Mouse (Mus musculus) forebrain, embryonic 10.5 days (tissue): ENCODE measurements around the gene Nsf. TPM values are rescaled to one million over a fixed set of nuclear protein-coding genes. Genes with fewer than 3 reads are reported as not detected.
A peak's percentile ranks its signal among the peaks of the same experiment; 100 is the strongest.

Experiments used
- DNase-seq: peaks from one replicate; pipeline ENCODE4 v3.0.0-alpha.2; 2017; ENCODE audit warnings: low spot score; ENCODE audit errors: extremely low spot score
- H3K27ac ChIP-seq: fragments of 300-500 bp; sonication (generic); 2 replicates; pipeline ENCODE4 v1.5.1; 2016; ENCODE audit warnings: mild to moderate bottlenecking
- H3K27me3 ChIP-seq: fragments of 300-500 bp; sonication (generic); 2 replicates; pipeline ENCODE4 v1.6.1; 2016; ENCODE audit warnings: mild to moderate bottlenecking; ENCODE audit not compliant: poor library complexity, severe bottlenecking
- H3K36me3 ChIP-seq: fragments of 300-500 bp; sonication (generic); replicated peaks from 2 replicates; pipeline ENCODE4 v1.6.1; 2016; ENCODE audit warnings: mild to moderate bottlenecking, moderate library complexity
- H3K4me1 ChIP-seq: fragments of 300-500 bp; sonication (generic); 2 replicates; pipeline ENCODE4 v1.6.1; 2016
- H3K4me3 ChIP-seq: fragments of 300-500 bp; sonication (generic); 2 replicates; pipeline ENCODE4 v1.5.1; 2016; ENCODE audit warnings: mild to moderate bottlenecking, moderate library complexity
- H3K9me3 ChIP-seq: fragments of 300-500 bp; sonication (generic); 2 replicates; pipeline ENCODE4 v1.6.1; 2016; ENCODE audit warnings: mild to moderate bottlenecking, moderate library complexity
- WGBS: fragments of 180-500 bp; shearing (Covaris S2); methylation state at CpG from one replicate; pipeline ENCODE4 v1.1.7; 2016; 5-methylcytosine and 5-hydroxymethylcytosine counted together
- polyA plus RNA-seq: library from polyadenylated mRNA; unstranded; fragments of >200 nt; fragmentation: Nextera tagmentation; extraction: Ambion mirVana; gene quantifications from 2 replicates; pipeline ENCODE4 v1.2.1, GENCODE M21; 2016

Gene Nsf
- polyA plus RNA-seq, 1 experiment from 2014 or later = 55.3 TPM

GRCm38 (mm10) chr11:103970876-103971275, 17.0 kb upstream of the Nsf start:
- WGBS = 87% methylated on average over 3 of the region's 3 CpGs
- no peak overlapping the region for H3K4me3 ChIP-seq
- peaks cover 26% of the 10 kb centered on the region for H3K4me1 ChIP-seq
- no peaks in the 10 kb centered on the region for H3K9me3 ChIP-seq
- no peak for DNase-seq
- no peak overlapping the region for H3K27ac ChIP-seq
- H3K27me3 ChIP-seq = no peaks in the 10 kb centered on the region
- peaks cover 67% of the 10 kb centered on the region for H3K36me3 ChIP-seq

GRCm38 (mm10) chr11:103969278-103969677, 15.4 kb upstream of the Nsf start:
- no peak overlapping the region for H3K4me3 ChIP-seq
- 92% methylated on average over 5 of the region's 5 CpGs for WGBS

GRCm38 (mm10) chr11:103967106-103967735, 13.4 kb upstream of the Nsf start:
- H3K27me3 ChIP-seq = no peaks in the 10 kb centered on the region
- peak overlapping the region; percentile 90 for H3K27ac ChIP-seq
- DNase-seq = no peak
- peaks cover 26% of the 10 kb centered on the region for H3K4me1 ChIP-seq
- H3K36me3 ChIP-seq = peaks cover 30% of the 10 kb centered on the region
- WGBS = 3% methylated on average over 20 of the region's 20 CpGs
- peak overlapping the region; percentile 91 for H3K4me3 ChIP-seq
- H3K9me3 ChIP-seq = no peaks in the 10 kb centered on the region

More at GRCm38 (mm10) chr11:103969278-103969677, 15.4 kb upstream of the Nsf start:
- Histone ChIP-seq H3K9me3 (no peaks in the 10 kb centered on the region), H3K27ac (no peak overlapping the region), H3K36me3 (peaks cover 51% of the 10 kb centered on the region), H3K4me1 (peaks cover 26% of the 10 kb centered on the region), H3K27me3 (no peaks in the 10 kb centered on the region)
- no peak for DNase-seq

GRCm38 (mm10) chr11:103956866-103957265, 3.0 kb upstream of the Nsf start:
- Histone ChIP-seq H3K27me3 (0 out of 2 replicates have a peak, but pooled peaks cover 5% of the 10 kb centered on the region), H3K36me3 (no peaks in the 10 kb centered on the region), H3K4me1 (peaks cover 29% of the 10 kb centered on the region), H3K9me3 (no peaks in the 10 kb centered on the region), H3K4me3 (no peak overlapping the region), H3K27ac (no peak overlapping the region)
- no peak for DNase-seq
- WGBS = 89% methylated on average over 4 of the region's 4 CpGs

- H3K4me3 ChIP-seq = peak overlapping the region; percentile 88
- H3K36me3 ChIP-seq = no peaks in the 10 kb centered on the region
- DNase-seq = peak; percentile 20
- peak overlapping the region; percentile 94 for H3K27ac ChIP-seq
- peaks cover 29% of the 10 kb centered on the region for H3K4me1 ChIP-seq
- 0 out of 2 replicates have a peak, but pooled peaks cover 5% of the 10 kb centered on the region for H3K27me3 ChIP-seq
- no peaks in the 10 kb centered on the region for H3K9me3 ChIP-seq
- WGBS = 3% methylated on average over 32 of the region's 32 CpGs
Measured at GRCm38 (mm10) chr11:103953032-103953895, 592 bp downstream of the Nsf start.

- 55% methylated on average over 5 of the region's 5 CpGs for WGBS
- DNase-seq = no peak
- Histone ChIP-seq H3K27me3 (0 out of 2 replicates have a peak, but pooled peaks cover 5% of the 10 kb centered on the region), H3K9me3 (no peaks in the 10 kb centered on the region), H3K4me1 (peaks cover 29% of the 10 kb centered on the region), H3K27ac (no peak overlapping the region), H3K36me3 (0 out of 2 replicates have a peak, but pooled peaks cover 2% of the 10 kb centered on the region), H3K4me3 (peak overlapping the region; percentile 88)
Measured at GRCm38 (mm10) chr11:103952635-103953031, 1.2 kb downstream of the Nsf start.

- 90% methylated on average over 7 of the region's 7 CpGs for WGBS
- no peak for DNase-seq
Measured at GRCm38 (mm10) chr11:103951106-103951505, 2.8 kb downstream of the Nsf start.

GRCm38 (mm10) chr11:103948952-103949351, 4.9 kb downstream of the Nsf start:
- Histone ChIP-seq H3K4me1 (peaks cover 26% of the 10 kb centered on the region), H3K4me3 (no peak overlapping the region), H3K9me3 (no peaks in the 10 kb centered on the region), H3K27me3 (no peaks in the 10 kb centered on the region), H3K36me3 (peaks cover 8% of the 10 kb centered on the region), H3K27ac (no peak overlapping the region)
- 89% methylated on average over 7 of the region's 7 CpGs for WGBS
- DNase-seq = no peak

More at GRCm38 (mm10) chr11:103951106-103951505, 2.8 kb downstream of the Nsf start:
- Histone ChIP-seq H3K36me3 (peaks cover 8% of the 10 kb centered on the region), H3K27ac (no peak overlapping the region), H3K9me3 (no peaks in the 10 kb centered on the region), H3K4me3 (no peak overlapping the region), H3K27me3 (no peaks in the 10 kb centered on the region), H3K4me1 (peaks cover 29% of the 10 kb centered on the region)

- Histone ChIP-seq H3K4me3 (no peak overlapping the region), H3K9me3 (no peaks in the 10 kb centered on the region), H3K27me3 (no peaks in the 10 kb centered on the region), H3K4me1 (peaks cover 8% of the 10 kb centered on the region; the same call in 1 of the 2 replicates), H3K36me3 (peaks cover 18% of the 10 kb centered on the region), H3K27ac (no peak overlapping the region)
- 93% methylated on average over 4 of the region's 4 CpGs for WGBS
- DNase-seq = no peak
Measured at GRCm38 (mm10) chr11:103942740-103943139, 11.1 kb downstream of the Nsf start.

- Histone ChIP-seq H3K36me3 (peaks cover 12% of the 10 kb centered on the region), H3K27ac (no peak overlapping the region), H3K4me3 (no peak overlapping the region), H3K27me3 (no peaks in the 10 kb centered on the region), H3K4me1 (peaks cover 16% of the 10 kb centered on the region), H3K9me3 (no peaks in the 10 kb centered on the region)
- WGBS = 81% methylated on average over 5 of the region's 5 CpGs
- no peak for DNase-seq
Measured at GRCm38 (mm10) chr11:103941351-103941750, 12.5 kb downstream of the Nsf start.

GRCm38 (mm10) chr11:103940887-103941286, 13.0 kb downstream of the Nsf start:
- no peaks in the 10 kb centered on the region for H3K27me3 ChIP-seq
- peaks cover 21% of the 10 kb centered on the region for H3K4me1 ChIP-seq
- H3K9me3 ChIP-seq = no peaks in the 10 kb centered on the region
- no peak for DNase-seq
- 80% methylated on average over 6 of the region's 6 CpGs for WGBS
- peaks cover 12% of the 10 kb centered on the region for H3K36me3 ChIP-seq
- no peak overlapping the region for H3K27ac ChIP-seq
- no peak overlapping the region for H3K4me3 ChIP-seq

GRCm38 (mm10) chr11:103937976-103938728, 15.7 kb downstream of the Nsf start:
- DNase-seq = no peak
- H3K4me1 ChIP-seq = peaks cover 26% of the 10 kb centered on the region
- no peaks in the 10 kb centered on the region for H3K9me3 ChIP-seq
- 93% methylated on average over 25 of the region's 25 CpGs for WGBS
- H3K27me3 ChIP-seq = no peaks in the 10 kb centered on the region
- H3K27ac ChIP-seq = no peak overlapping the region
- H3K4me3 ChIP-seq = no peak overlapping the region
- peaks cover 12% of the 10 kb centered on the region for H3K36me3 ChIP-seq
